Mouse (Mus musculus) 3T3-L1 (cell line): ENCODE data around the gene Ap2a1.
"Not testable (repeated sequence)": the region's sequence is repeated elsewhere in the genome, so short reads cannot be mapped to it uniquely, and the experiment has no call there.

Experiments
- DNase-seq: peaks from one replicate; pipeline ENCODE4 v3.0.0-alpha.2; 2015; ENCODE audit warnings: low read depth, low spot score

The Ap2a1 gene

DNA sequence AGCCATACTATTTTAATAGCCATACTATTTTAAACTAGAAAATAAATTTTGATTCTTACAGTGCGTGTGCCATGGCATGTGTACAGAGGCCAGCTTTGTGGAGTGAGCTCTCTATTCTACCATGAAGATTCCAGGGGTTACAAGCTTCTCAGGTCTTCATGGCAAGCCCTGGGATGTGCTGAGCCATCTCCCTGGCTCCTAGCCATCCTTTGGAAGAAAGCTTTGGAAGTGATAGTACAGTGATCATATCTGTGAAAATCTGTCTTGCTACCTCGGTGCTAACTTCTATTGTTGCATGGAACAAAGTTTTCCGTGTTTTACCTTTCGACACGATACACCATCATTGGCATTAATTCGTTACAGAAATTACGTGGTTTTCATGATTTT lies 34.1 kb downstream of the Ap2a1 start:
- DNase-seq, result no peak

DNA sequence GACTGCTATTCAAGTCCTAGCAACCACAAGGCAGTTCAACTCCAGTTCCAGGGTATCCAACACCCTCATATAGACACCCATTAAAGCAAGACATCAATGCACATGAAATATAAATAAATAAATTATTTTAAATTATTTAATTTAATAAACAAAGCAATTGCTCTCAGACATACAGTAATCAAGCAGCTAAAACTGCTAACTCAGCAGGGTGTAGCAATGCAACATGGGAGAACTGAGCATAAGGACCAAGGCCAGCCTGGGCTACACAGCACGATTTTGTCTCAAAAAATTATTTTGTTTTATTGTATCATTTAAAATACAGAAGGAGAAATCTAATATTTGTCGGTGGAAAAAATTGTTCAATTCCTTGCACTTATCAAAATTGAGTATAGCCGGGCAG lies 35.1 kb downstream of the Ap2a1 start:
- no peak for DNase-seq

DNA sequence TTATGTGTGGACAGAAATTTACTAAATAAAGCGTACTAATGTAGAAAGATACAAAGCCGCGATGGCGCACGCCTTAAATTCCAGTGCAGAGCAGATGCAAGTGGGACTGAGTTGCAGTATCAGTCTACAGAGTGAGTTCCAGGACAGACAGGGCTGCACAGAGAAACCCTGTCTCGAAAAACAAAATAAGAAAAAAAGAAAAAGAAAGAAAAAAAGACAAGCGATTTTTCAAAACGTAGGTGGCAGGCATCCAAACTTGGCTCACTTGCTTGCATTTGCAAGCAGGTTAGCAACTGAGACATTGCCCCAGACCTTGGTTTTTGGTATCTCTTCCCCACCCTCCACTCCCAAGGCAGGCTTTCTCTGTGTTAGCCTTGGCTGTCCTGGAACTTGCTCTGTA lies 36.1 kb downstream of the Ap2a1 start:
- DNase-seq, result peak; percentile 41

DNA sequence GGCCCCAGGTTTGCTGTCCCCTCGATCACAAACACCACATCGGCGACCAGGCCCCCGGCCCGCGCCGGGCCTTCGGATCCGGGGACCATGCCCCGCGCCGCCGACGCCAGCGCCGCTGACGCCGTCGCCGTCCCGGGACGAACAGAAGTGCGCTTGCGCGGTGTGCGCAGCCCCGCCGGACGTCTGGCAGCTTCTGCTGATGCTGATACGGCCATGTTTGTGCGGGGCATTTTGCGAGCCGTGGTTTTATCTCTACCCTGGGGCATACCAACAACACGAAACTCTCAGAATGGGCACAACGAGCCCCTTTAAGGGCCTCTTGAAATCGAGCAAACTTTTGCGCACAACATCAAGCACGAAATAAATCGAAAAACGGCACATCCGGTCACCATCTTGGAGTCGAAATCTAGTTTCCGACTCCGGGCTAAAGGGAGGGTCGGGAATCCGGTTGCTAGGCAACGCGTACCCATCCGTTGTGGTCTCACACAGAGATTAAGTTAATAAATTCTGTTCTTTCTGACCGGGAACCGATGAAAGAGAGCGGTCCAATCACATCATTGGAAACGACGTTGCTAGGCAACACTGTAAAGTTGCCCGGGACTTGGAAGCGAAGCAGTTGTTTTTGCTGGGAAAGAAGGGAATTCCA lies 36.9 kb downstream of the Ap2a1 start, which contains the start of gene Med25:
Gene Med25, minus strand, starts transcription at position 437 of the 646 bp plus-strand sequence.
- DNase-seq, result peak; percentile 96

DNA sequence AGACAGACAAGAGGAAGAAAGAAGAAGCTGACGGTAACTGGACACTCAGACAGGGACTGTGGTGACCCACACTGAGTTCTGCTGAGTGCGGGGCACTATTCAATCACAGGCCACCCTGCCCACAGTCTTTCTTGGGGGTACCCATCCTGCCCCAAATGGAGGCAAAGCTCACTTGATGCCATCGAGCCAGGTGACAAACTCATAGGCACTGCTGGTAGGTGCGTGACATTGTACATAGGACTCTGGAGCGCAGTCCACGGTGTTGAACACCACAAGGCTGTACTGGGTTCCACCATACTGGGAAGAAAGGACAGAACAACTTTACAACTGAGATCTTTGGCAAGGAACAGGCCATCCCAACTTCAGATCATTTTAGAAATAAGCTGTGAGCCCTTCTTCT lies 37.7 kb downstream of the Ap2a1 start:
- no peak for DNase-seq

DNA sequence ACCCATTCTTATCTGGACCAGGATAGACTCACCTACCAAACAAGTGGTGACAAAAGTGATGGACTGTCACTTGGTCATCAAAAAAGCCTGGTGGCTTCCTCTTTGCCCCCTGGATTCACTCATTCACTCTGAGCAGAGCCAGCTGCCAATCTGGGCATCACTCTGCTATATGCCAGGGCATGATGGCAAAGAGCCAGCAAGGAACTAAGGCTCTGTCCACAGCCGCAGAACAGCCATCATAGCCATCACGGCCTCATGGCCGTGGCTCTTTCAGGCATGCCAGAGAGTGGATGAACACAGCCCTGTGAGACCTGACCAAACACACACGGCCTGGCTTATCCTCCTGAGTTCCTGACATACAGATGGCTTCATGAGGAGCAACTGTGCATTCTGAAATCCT lies 38.6 kb downstream of the Ap2a1 start:
- DNase-seq, result no peak

DNA sequence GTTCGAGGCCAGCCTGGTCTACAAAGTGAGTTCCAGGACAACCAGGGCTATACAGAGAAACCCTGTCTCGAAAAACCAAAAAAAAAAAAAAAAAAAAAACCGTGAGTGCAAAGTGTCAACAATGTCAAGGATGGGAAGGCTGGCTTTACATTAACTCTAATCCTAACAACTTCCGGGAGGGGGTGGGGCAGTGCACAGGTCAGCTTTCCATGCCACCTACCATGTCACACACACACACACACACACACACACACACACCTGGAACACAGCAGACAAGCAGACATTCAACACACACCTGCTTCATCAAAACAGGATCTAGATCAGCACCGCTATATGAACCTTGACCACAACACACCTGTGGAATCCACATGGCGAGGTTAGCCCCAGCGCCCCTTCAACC lies 39.1 kb downstream of the Ap2a1 start:
- DNase-seq, result no peak

DNA sequence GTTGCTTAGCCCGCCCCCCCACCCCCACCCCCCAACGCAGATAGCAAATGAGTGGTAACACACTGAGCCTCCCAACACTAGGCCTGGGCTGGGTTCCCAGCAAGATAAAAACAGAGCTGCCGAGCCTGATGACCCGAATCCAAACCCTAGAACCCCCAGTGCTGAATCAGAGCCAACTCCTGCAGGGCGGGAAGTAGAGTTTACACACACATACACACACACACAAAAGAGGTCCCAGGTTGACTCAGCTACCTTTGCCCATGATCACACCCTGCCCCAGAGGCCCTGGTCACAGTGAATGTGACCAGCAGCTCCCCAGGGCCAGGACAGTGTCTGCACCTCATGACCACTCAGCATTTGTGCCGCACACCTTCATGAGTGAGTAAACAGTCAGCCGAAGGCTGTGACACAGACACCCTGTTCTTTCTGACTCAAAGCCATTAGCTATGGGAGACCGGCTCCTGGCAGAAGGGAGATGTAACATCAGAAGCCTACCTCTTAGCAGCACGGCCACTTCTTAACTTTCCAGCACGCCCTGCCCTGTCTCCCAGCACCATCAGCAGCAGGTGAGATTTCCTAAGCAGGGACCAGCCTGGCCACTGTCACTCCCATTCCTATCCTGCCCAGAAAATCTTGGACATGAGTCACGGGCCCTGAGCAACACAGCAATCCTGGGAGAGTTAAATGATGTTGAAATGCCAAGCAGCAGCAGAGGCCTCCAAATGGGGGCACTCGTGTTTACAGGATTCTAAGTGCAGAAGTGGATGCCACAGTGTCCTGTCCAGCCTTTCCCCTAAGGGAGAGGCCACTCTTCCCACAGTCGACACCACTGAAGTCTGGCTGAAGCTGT lies 40.8 kb downstream of the Ap2a1 start:
- peak; percentile 65 for DNase-seq

DNA sequence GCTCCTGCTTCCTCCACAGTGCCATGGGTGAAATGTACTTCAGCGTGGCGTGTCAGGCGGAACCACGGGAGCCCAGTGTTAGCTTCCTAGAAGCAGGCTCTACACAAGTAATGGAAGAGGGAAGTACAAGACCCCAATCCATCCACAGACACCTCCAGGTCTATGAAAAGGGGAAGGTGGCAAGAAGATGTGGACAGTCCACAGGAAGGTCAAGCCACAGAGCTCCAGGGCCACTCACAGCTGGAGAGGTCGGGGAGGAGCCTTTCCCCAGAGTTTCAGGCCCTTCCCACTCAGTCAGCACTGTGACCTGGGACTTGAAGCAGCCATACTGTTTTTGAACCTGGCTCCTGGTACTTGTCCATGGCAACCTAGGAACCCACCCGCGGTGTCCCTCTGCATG lies 42.3 kb downstream of the Ap2a1 start:
- DNase-seq, result no peak

DNA sequence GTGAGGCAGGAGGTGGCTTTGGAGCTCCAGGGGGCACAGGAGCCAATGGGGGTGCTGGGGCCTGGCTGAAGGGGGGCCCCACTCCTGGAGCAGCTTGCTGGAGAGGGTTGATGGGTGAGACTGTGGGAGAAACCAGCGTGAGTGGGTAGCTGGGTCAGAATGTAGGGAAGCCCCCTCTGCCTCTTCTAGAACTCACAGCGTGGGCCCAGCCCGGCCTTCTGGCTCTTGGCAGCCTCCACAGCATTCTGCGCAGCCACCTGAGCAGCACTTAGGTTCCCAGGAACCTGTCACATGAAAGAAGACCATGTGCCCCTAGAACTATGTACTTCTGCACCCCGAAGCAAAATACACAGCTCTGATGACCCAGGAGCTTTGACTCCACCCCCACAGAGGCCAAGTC lies 44.7 kb downstream of the Ap2a1 start:
- no peak for DNase-seq

DNA sequence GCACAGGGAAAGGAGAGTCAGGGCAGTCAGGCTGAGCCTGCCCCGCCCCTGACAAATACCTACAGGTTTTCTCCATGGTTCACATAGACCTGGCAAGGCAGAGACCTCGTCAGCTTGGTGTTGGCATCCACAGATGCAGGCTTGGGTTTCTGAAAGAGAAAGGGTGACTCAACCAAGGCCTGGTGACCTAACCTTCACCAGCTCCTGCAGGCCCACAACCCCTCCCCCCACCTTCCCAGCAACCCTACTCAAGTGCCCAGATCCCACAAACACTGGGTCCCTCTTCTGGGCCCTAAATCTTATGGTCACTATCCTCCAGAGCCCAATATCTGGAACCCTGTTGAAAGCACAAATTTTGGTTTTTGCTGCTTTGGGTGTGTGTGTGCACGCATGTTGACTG lies 46.3 kb downstream of the Ap2a1 start:
- DNase-seq, result no peak

DNA sequence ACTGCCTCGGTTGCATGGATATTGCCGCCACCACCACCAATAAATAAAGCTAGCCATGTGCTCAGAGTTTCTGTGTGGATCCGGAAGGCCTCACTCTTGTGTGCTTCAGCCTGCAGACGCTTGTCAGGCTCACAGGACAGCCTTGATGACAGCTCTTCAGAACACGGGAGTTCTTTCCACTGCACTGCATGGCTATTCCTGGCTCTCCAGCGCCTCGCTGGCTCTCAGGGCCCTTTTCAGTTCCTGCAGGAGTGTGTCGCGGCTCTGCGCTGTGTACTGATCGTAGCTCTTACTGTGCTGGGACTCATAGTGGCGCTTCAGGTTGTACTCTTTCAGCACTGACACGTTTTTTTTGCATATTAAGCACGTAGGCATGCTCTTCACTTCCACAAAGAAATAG lies 51.5 kb downstream of the Ap2a1 start:
- DNase-seq, result no peak

DNA sequence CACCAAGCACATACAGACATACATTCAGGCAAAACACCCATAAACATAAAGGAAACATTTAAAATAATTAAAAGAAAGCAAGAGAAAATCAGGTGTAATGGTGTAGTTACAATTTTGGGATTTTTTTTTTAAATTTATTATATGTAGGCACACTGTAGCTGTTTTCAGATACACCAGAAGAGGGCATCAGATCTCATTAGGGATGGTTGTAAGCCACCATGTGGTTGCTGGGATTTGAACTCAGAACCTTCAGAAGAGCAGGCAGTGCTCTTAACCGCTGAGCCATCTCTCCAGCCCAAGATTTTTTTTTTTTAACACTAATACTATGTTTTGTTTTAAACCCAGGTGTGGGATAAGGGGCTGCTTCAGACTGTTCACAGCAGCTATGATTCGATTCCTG lies 57.5 kb downstream of the Ap2a1 start:
- not testable (repeated sequence) for DNase-seq

DNA sequence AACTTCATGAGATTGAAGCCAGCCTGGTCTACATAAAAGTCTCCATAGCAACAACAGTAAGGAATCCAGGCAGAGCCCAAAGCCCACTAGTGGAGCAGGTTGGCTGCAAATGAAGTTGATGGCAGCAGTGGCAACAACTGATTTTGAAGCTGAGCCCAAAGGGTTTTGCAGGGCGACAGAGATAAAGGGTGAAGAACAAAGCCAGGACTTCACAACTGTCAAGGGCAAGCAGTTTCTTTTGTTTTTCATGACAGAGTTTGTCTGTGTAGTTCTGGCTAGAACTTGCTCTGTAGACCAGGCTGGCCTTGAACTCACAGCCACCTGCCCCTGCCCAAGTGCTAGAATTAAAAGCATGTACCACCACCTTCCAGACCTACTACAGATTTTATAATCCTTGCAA lies 58.1 kb downstream of the Ap2a1 start:
- no peak for DNase-seq

DNA sequence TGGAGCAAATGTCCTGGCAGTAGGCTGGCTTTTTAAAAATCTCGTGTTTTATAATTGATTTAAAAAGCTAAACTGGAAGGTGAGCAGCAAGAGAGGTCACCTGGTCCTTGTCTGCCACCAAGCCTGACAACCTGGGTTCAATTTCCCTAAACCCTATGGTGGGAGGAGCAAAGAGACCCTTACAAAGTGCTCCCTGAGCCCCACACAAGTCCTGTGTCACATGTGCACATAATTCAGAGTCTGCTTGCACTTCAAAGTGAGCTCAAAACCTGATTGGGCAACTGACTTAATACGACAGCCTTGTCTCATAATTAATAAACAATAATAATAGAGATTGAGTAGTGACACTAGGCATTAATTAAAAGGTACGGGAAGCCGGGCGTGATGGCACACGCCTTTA lies 58.7 kb downstream of the Ap2a1 start:
- DNase-seq, result no peak

DNA sequence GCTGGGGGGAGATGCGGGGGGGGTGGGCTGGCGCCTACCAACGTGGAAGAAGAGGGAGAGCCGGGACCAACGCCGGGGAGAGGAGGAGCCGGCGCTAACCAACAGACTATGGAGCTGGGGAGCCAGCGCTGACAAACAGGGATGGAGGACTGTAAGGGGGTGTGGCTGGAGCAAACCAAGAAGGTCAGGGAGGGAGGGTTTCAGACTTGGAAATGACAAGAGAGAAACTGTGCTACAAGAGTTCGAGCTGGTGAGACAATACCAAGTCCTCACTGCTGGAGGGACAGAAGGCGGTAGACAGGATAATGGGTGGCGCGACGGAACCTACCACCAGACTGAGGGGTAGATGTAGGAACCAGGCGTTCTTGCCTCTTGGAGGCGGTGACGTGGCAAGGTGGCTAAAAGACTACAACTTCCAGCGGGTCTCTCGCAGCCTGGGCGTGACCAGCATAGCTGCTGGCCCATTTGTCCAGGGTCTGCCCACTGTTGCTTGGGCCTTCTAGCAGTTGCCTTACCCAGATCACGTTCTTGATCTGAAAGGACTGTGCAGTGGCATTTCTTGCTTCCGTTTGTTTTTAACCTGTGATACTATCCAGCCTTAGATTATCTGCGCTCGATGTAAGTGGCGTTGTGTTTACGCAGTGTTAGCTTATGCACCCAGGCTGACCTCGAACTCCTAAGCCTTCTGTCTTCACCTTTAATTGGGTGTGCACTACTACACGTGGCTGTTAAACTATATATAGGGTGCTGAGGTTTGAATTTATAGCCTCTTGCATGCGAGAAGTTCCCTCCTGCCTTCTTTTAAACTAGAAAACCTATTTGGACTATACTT lies 59.4 kb downstream of the Ap2a1 start, which contains the start of gene Ptov1:
Gene Ptov1, minus strand, starts transcription at position 92 of the 832 bp plus-strand sequence.
- DNase-seq, result peak; percentile 97

DNA sequence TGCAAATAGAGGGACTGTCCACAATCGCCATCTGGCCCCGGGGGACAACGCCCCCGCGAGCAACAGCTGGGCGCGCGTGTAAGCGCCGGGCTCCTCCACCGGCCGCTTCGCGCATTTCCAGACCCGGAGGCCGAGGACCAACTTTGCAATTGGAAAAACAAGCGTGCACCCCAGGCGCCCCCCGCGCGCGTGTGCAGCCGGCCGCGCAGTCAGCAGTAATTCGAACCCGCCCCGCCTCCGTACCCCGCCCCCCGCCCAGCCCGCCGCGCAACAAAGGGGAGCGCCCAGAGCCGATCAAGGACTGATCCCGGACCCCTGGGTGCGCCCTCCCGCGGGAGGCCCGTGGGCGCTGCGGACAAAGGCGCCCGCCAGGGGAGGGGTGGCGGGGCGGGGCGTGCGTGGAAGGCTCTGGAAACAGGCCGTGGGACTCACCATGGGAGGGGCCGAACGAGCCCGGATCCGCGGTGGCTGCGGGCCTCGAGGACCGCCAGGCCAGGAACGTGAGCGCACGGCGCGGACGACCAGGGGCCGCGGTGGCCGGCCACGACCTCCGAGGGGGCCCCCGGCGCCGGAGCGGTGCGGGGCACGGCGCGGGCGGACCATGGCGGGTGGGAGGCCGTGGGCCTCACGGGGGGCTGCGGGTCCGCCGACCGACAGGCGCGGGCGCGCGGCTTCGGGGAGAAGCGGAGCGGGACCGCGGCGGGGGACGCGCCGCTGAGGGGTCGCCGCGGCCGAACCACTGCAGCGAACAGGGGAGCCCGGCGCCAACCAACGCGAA lies 60.2 kb downstream of the Ap2a1 start:
- peak; percentile 43 for DNase-seq

DNA sequence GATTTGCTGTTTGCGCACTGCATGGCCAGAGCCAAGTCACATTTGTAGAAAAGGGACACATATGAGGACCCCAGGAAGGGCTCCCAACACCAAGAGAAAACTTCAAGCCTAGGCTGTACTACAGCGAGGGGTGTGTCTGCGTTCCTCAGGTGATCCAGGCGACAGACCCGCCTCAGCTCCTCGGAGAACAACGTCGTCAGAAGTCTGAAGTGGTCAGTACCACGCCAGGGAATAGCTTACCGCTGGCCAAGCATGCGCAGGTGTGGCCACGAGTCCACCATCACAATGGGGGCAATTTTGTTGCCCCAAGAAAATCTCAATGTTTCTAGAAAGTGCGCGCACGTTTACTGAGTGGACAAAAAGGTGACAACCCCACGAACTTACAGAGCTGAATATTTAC lies 60.8 kb downstream of the Ap2a1 start:
- DNase-seq, result peak; percentile 24

DNA sequence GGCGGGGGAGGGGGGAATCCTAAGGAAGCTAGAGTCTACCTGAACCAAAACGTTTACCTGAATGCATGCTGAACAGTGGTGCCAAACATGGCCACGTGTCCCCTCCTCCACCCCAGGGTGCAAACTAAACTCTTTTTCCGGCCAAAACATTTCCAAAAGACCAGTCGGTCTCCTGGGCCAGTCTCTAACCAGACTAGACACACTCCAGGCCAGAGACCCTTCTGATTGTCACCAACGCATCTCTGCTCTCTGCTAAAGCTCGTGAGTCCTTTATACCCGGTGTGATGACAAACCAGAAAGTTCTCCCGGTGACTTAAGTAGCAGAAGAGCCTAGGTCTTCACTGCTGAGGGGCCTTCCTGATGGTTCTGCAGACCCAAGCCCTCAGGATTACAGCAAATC lies 61.5 kb downstream of the Ap2a1 start:
- no peak for DNase-seq

DNA sequence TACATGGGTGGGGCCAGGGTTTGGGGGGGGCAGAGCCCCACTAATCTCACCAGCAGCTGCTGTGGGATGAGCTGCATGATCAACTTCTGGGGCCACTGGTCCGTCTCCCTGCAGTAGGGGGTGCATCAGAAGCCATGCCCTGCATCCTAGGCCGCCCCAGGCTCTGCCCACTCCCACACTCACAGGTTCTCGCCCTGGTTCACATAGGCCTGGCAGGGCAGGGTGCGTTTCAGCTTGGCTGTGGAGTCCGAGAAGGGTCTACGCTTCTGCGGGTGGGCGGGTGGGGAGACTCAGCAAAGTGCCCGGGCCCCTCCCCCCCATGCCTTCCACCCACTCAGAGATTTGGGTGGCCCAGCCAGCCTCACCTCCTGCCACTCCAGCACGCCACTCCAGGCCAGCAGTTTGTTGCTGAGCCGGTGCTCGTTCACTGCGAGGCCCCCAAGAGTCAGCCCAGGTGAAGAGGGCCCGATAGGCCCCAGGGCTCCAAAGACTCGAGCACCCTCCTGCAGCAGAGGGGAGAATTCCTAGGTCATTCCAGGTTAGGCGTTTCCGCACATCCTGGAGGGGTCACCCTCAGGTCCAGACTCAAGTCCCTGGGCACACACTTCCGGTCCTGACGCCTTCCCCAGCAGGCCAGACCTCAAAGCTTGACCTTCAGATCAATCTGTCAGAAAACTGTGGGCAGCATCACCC lies 62.1 kb downstream of the Ap2a1 start:
- DNase-seq, result no peak
